Mouse (Mus musculus) liver, embryonic 11.5 days (tissue): ENCODE results near the gene Dip2c. TPM values are rescaled to one million over a fixed set of nuclear protein-coding genes. Genes with fewer than 3 reads are reported as not detected.

Experiments used
- ATAC-seq: fragments of 200-750 bp; cut with Nextera tagmentation; replicated peaks from 2 replicates; pipeline ENCODE4 v1.8.0; 2017; ENCODE audit warnings: moderate number of reproducible peaks, mild to moderate bottlenecking, moderate TSS enrichment, moderate library complexity; ENCODE audit not compliant: low FRiP score
- DNase-seq: peaks from one replicate; pipeline ENCODE4 v3.0.0-alpha.2; 2017; ENCODE audit warnings: low spot score
- H3K27ac ChIP-seq: fragments of 300-500 bp; sonication (generic); 2 replicates; pipeline ENCODE4 v1.5.1; 2014; ENCODE audit warnings: mild to moderate bottlenecking, low read depth, low read length, control low read depth
- H3K27me3 ChIP-seq: fragments of 300-500 bp; sonication (generic); replicated peaks from 2 replicates; pipeline ENCODE4 v1.6.1; 2014; ENCODE audit warnings: low read length, mixed read lengths; ENCODE audit not compliant: control insufficient read depth, insufficient read depth
- H3K36me3 ChIP-seq: fragments of 300-500 bp; sonication (generic); 2 replicates; pipeline ENCODE4 v1.6.1; 2014; ENCODE audit warnings: mild to moderate bottlenecking, low read length, moderate library complexity, mixed read lengths; ENCODE audit not compliant: control insufficient read depth, insufficient read depth
- H3K4me1 ChIP-seq: fragments of 300-500 bp; sonication (generic); replicated peaks from 2 replicates; pipeline ENCODE4 v1.6.1; 2014; ENCODE audit warnings: low read length, mixed read lengths; ENCODE audit not compliant: control insufficient read depth, insufficient read depth
- H3K4me2 ChIP-seq: fragments of 300-500 bp; sonication (generic); 2 replicates; pipeline ENCODE4 v1.6.1; 2014; ENCODE audit warnings: mild to moderate bottlenecking, control low read depth, moderate library complexity
- H3K4me3 ChIP-seq: fragments of 300-500 bp; sonication (generic); 2 replicates; pipeline ENCODE4 v1.5.1; 2014; ENCODE audit warnings: low read depth, low read length, control low read depth
- H3K9ac ChIP-seq: fragments of 300-500 bp; sonication (generic); 2 replicates; pipeline ENCODE4 v1.6.1; 2014; ENCODE audit warnings: low read depth, low read length, control low read depth
- H3K9me3 ChIP-seq: fragments of 300-500 bp; sonication (generic); 2 replicates; pipeline ENCODE4 v1.6.1; 2016; ENCODE audit warnings: low read length, inconsistent platforms, mixed read lengths; ENCODE audit not compliant: control insufficient read depth
- WGBS: fragments of 180-500 bp; shearing (Covaris S2); extraction: QIAGEN DNeasy Blood & Tissue Kit; methylation state at CpG from one replicate; pipeline ENCODE4 v1.1.7; 2014; 5-methylcytosine and 5-hydroxymethylcytosine counted together
- polyA plus RNA-seq: library from polyadenylated mRNA; unstranded; fragments of >200 nt; fragmentation: Nextera tagmentation; extraction: Ambion mirVana; gene quantifications from 2 replicates; pipeline ENCODE4 v1.2.1, GENCODE M21; 2014

Gene Dip2c
- polyA plus RNA-seq, 1 experiment from 2014 or later, result 2.2 TPM

- H3K9ac ChIP-seq, result no peak overlapping the region
- H3K9me3 ChIP-seq, result no peaks in the 10 kb centered on the region
- 76% methylated on average over 1 of the region's 1 CpGs for WGBS
- H3K4me1 ChIP-seq, result no peaks in the 10 kb centered on the region
- H3K36me3 ChIP-seq, result no peaks in the 10 kb centered on the region
- H3K4me3 ChIP-seq, result no peak overlapping the region
- no peak overlapping the region for H3K27ac ChIP-seq
- ATAC-seq (no peak), DNase-seq (no peak)
- no peaks in the 10 kb centered on the region for H3K27me3 ChIP-seq
- no peak overlapping the region for H3K4me2 ChIP-seq
Measured at GRCm38 (mm10) chr13:9342696-9343095, 66.4 kb downstream of the Dip2c start.

GRCm38 (mm10) chr13:9347448-9347847 lies 71.1 kb downstream of the Dip2c start:
- DNase-seq, result no peak
- WGBS, result 80% methylated on average over 3 of the region's 3 CpGs

GRCm38 (mm10) chr13:9350670-9351069 lies 74.3 kb downstream of the Dip2c start:
- WGBS, result 76% methylated on average over 2 of the region's 2 CpGs
- H3K4me3 ChIP-seq, result no peak overlapping the region

More at GRCm38 (mm10) chr13:9347448-9347847, 71.1 kb downstream of the Dip2c start:
- Histone ChIP-seq H3K4me2 (no peak overlapping the region), H3K27ac (no peak overlapping the region), H3K4me3 (no peak overlapping the region), H3K27me3 (no peaks in the 10 kb centered on the region), H3K36me3 (no peaks in the 10 kb centered on the region), H3K9me3 (no peaks in the 10 kb centered on the region), H3K9ac (no peak overlapping the region), H3K4me1 (no peaks in the 10 kb centered on the region; the same call in 1 of the 2 replicates)
- no peak for ATAC-seq

GRCm38 (mm10) chr13:9353890-9354289 lies 77.6 kb downstream of the Dip2c start:
- no peak overlapping the region for H3K9ac ChIP-seq
- no peak overlapping the region for H3K4me2 ChIP-seq
- no peaks in the 10 kb centered on the region for H3K27me3 ChIP-seq
- no peak overlapping the region for H3K4me3 ChIP-seq
- H3K4me1 ChIP-seq, result no peaks in the 10 kb centered on the region; the same call in 1 of the 2 replicates
- WGBS, result 80% methylated on average over 1 of the region's 1 CpGs
- no peak overlapping the region for H3K27ac ChIP-seq
- H3K9me3 ChIP-seq, result no peaks in the 10 kb centered on the region
- DNase-seq, result no peak
- H3K36me3 ChIP-seq, result no peaks in the 10 kb centered on the region
- no peak for ATAC-seq

More at GRCm38 (mm10) chr13:9350670-9351069, 74.3 kb downstream of the Dip2c start:
- Histone ChIP-seq H3K4me1 (no peaks in the 10 kb centered on the region; the same call in 1 of the 2 replicates), H3K36me3 (no peaks in the 10 kb centered on the region), H3K9me3 (no peaks in the 10 kb centered on the region), H3K27me3 (no peaks in the 10 kb centered on the region), H3K27ac (no peak overlapping the region), H3K9ac (no peak overlapping the region), H3K4me2 (no peak overlapping the region)
- ATAC-seq (no peak), DNase-seq (no peak)

GRCm38 (mm10) chr13:9355331-9355730 lies 79.0 kb downstream of the Dip2c start:
- H3K27me3 ChIP-seq, result no peaks in the 10 kb centered on the region
- H3K9ac ChIP-seq, result no peak overlapping the region
- no peak overlapping the region for H3K27ac ChIP-seq
- DNase-seq (no peak), ATAC-seq (no peak)
- no peak overlapping the region for H3K4me2 ChIP-seq
- no peak overlapping the region for H3K4me3 ChIP-seq
- H3K9me3 ChIP-seq, result no peaks in the 10 kb centered on the region
- no peaks in the 10 kb centered on the region for H3K4me1 ChIP-seq
- no peaks in the 10 kb centered on the region for H3K36me3 ChIP-seq
- 76% methylated on average over 4 of the region's 4 CpGs for WGBS

- no peak for ATAC-seq
Measured at GRCm38 (mm10) chr13:9361457-9361856, 85.1 kb downstream of the Dip2c start.

GRCm38 (mm10) chr13:9371387-9371786 lies 95.1 kb downstream of the Dip2c start:
- WGBS, result 49% methylated on average over 1 of the region's 1 CpGs

More at GRCm38 (mm10) chr13:9361457-9361856, 85.1 kb downstream of the Dip2c start:
- no peak overlapping the region for H3K9ac ChIP-seq
- no peak overlapping the region for H3K4me2 ChIP-seq
- H3K27me3 ChIP-seq, result no peaks in the 10 kb centered on the region
- 74% methylated on average over 2 of the region's 2 CpGs for whole genome bisulfite sequencing
- H3K27ac ChIP-seq, result no peak overlapping the region
- no peaks in the 10 kb centered on the region for H3K9me3 ChIP-seq
- no peak for DNase-seq
- no peaks in the 10 kb centered on the region for H3K36me3 ChIP-seq
- H3K4me3 ChIP-seq, result no peak overlapping the region
- no peaks in the 10 kb centered on the region for H3K4me1 ChIP-seq

GRCm38 (mm10) chr13:9377130-9377529 lies 100.8 kb downstream of the Dip2c start:
- H3K4me2 ChIP-seq, result no peak overlapping the region
- DNase-seq, result no peak
- no peaks in the 10 kb centered on the region for H3K27me3 ChIP-seq
- H3K27ac ChIP-seq, result no peak overlapping the region
- ATAC-seq, result no peak
- no peaks in the 10 kb centered on the region for H3K4me1 ChIP-seq
- WGBS, result 53% methylated on average over 2 of the region's 2 CpGs
- H3K9ac ChIP-seq, result no peak overlapping the region
- no peaks in the 10 kb centered on the region for H3K36me3 ChIP-seq
- no peak overlapping the region for H3K4me3 ChIP-seq
- 0 out of 2 replicates have a peak, but pooled peaks cover 2% of the 10 kb centered on the region for H3K9me3 ChIP-seq

More at GRCm38 (mm10) chr13:9371387-9371786, 95.1 kb downstream of the Dip2c start:
- no peak overlapping the region for H3K27ac ChIP-seq
- H3K9ac ChIP-seq, result no peak overlapping the region
- ATAC-seq (no peak), DNase-seq (no peak)
- no peaks in the 10 kb centered on the region for H3K27me3 ChIP-seq
- no peak overlapping the region for H3K4me2 ChIP-seq
- H3K4me1 ChIP-seq, result no peaks in the 10 kb centered on the region
- no peaks in the 10 kb centered on the region for H3K9me3 ChIP-seq
- no peaks in the 10 kb centered on the region for H3K36me3 ChIP-seq
- no peak overlapping the region for H3K4me3 ChIP-seq

- Histone ChIP-seq H3K9me3 (0 out of 2 replicates have a peak, but pooled peaks cover 2% of the 10 kb centered on the region), H3K36me3 (no peaks in the 10 kb centered on the region)
- ATAC-seq, result no peak
Measured at GRCm38 (mm10) chr13:9380740-9381410, 104.5 kb downstream of the Dip2c start.

More at GRCm38 (mm10) chr13:9380740-9381410, 104.5 kb downstream of the Dip2c start:
- Histone ChIP-seq H3K27me3 (no peaks in the 10 kb centered on the region), H3K4me2 (no peak overlapping the region), H3K27ac (no peak overlapping the region), H3K9ac (no peak overlapping the region), H3K4me3 (no peak overlapping the region), H3K4me1 (no peaks in the 10 kb centered on the region)
- 84% methylated on average over 5 of the region's 5 CpGs for WGBS
- no peak for DNase-seq
